Mouse (Mus musculus) megakaryocyte progenitor cell, adult 5-6 weeks (primary cell): Measurements from ENCODE around the gene Tbc1d4. TPM values are rescaled to one million over a fixed set of nuclear protein-coding genes. Genes with fewer than 3 reads are reported as not detected.
A peak's percentile ranks its signal among the peaks of the same experiment; 100 is the strongest.

ENCODE experiments used
- ATAC-seq: replicated peaks from 2 replicates; pipeline ENCODE4 v1.8.0; 2016; ENCODE audit warnings: mild to moderate bottlenecking, moderate TSS enrichment, inconsistent platforms; ENCODE audit not compliant: poor library complexity
- total RNA-seq, 2 experiments: library from RNA; stranded (forward) in 1 of 2; stranded (reverse) in 1 of 2; fragments of 157-497, 149-512 nt in 1 of 2; fragments of 200-1000 nt in 1 of 2; gene quantifications; 2 replicates each; pipeline versions ENCODE4 v1.2.3 to v1.2.4; 2015 to 2017

Gene Tbc1d4
- total RNA-seq, 2 experiments from 2014 or later = 7.5 to 11.5 TPM

GRCm38 (mm10) chr14:101504473-101505200 lies 104.4 kb downstream of the Tbc1d4 start:
- peak; percentile 37 for ATAC-seq

GRCm38 (mm10) chr14:101503168-101503961 lies 105.6 kb downstream of the Tbc1d4 start:
- ATAC-seq = peak; percentile 52; the same call in 1 of the 2 replicates

- no peak for ATAC-seq
Measured at GRCm38 (mm10) chr14:101501868-101502267, 107.1 kb downstream of the Tbc1d4 start.

- ATAC-seq = no peak
Measured at GRCm38 (mm10) chr14:101501452-101501851, 107.5 kb downstream of the Tbc1d4 start.

GRCm38 (mm10) chr14:101500826-101501225 lies 108.2 kb downstream of the Tbc1d4 start:
- no peak for ATAC-seq

GRCm38 (mm10) chr14:101499838-101500237 lies 109.2 kb downstream of the Tbc1d4 start:
- no peak for ATAC-seq

GRCm38 (mm10) chr14:101488264-101488810 lies 120.7 kb downstream of the Tbc1d4 start:
- no peak for ATAC-seq

- no peak for ATAC-seq
Measured at GRCm38 (mm10) chr14:101486550-101486949, 122.4 kb downstream of the Tbc1d4 start.

- ATAC-seq = no peak
Measured at GRCm38 (mm10) chr14:101483230-101483629, 125.8 kb downstream of the Tbc1d4 start.

GRCm38 (mm10) chr14:101482270-101482669 lies 126.7 kb downstream of the Tbc1d4 start:
- 0 out of 2 replicates have a peak, but pooled peaks have one; percentile 35 for ATAC-seq

GRCm38 (mm10) chr14:101481165-101481564 lies 127.8 kb downstream of the Tbc1d4 start:
- ATAC-seq = peak; percentile 77

GRCm38 (mm10) chr14:101480541-101480940 lies 128.4 kb downstream of the Tbc1d4 start:
- no peak for ATAC-seq

GRCm38 (mm10) chr14:101477827-101478220 lies 131.2 kb downstream of the Tbc1d4 start:
- ATAC-seq = peak; percentile 40

GRCm38 (mm10) chr14:101477081-101477826 lies 131.7 kb downstream of the Tbc1d4 start:
- ATAC-seq = peak; percentile 32

GRCm38 (mm10) chr14:101469475-101470093 lies 139.4 kb downstream of the Tbc1d4 start:
- ATAC-seq = no peak

GRCm38 (mm10) chr14:101468143-101468542 lies 140.8 kb downstream of the Tbc1d4 start:
- ATAC-seq = peak; percentile 44

GRCm38 (mm10) chr14:101467532-101467931 lies 141.5 kb downstream of the Tbc1d4 start:
- no peak for ATAC-seq

- ATAC-seq = no peak
Measured at GRCm38 (mm10) chr14:101466521-101466920, 142.5 kb downstream of the Tbc1d4 start.

GRCm38 (mm10) chr14:101465893-101466292 lies 143.1 kb downstream of the Tbc1d4 start:
- no peak for ATAC-seq

GRCm38 (mm10) chr14:101460768-101461167 lies 148.2 kb downstream of the Tbc1d4 start:
- ATAC-seq = peak; percentile 87
